9 mouse cellular contexts compared by ENCODE assay signal in the genomic region with DNA sequence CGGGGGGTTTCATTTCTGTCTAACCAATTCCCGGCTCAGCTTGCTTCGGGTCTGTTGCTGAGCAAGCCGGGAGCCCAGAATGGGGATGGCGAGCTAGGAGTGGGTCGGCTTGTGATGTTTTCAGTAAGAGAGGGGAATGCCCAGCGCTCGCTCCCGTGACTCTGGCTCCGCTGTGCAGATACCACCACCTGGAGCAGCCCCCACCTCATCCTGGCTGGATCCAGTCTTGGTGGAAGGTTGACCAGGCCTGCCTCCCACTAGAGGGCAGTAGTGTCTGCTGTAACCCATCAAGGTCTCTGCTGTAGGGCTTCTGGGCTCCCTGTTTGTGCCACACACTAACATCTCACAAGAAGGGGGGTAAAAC. TPM values are rescaled to one million over a fixed set of nuclear protein-coding genes. Genes with fewer than 3 reads are reported as not detected.
A peak's percentile ranks its signal among the peaks of the same experiment; 100 is the strongest.
DNase-seq lines count a peak whose midpoint lies in the region; ATAC-seq and TF ChIP-seq lines count a peak whose summit lies in the region.
"Had no signal": no experiment of that assay in that cellular context is flagged by ENCODE, and none has a peak within 500 bp of the region (broad histone marks: within the 10 kb centered on the region; RNA-seq: fewer than 3 reads in every experiment).

No protein-coding gene starts in this region.

- H3K27me3 ChIP-seq in MEL (ENCODE audit: control insufficient read depth in 1 of 2, insufficient read depth in 2 of 2, low read length in 2 of 2) = no peaks in the 10 kb centered on the region
- no peaks in the 10 kb centered on the region for H3K27me3 ChIP-seq in forebrain, postnatal 0 days (ENCODE audit: insufficient read depth, low read length)
- H3K27me3 ChIP-seq in lung, embryonic 15.5 days = no peaks in the 10 kb centered on the region
- H3K27me3 ChIP-seq: megakaryocyte, embryonic 14.5 days had no signal

- TF ChIP-seq POLR2A in MEL (IDR thresholded peaks at IDR 0.05; ENCODE audit: control insufficient read depth in 1 of 2, insufficient read depth in 1 of 2, low read depth in 1 of 2, low read length in 2 of 2, poor library complexity in 1 of 2) = no peak

- H3K36me3 ChIP-seq in MEL (ENCODE audit: control insufficient read depth in 1 of 2, insufficient read depth in 2 of 2, low read length in 2 of 2) = peaks cover 0 to 2% of the 10 kb centered on the region in 2 experiments; a peak in 3 of 4 replicates
- no peaks in the 10 kb centered on the region; the same call in 1 of the 2 replicates for H3K36me3 ChIP-seq in forebrain, postnatal 0 days (ENCODE audit: insufficient read depth)
- H3K36me3 ChIP-seq in lung, embryonic 15.5 days = no peaks in the 10 kb centered on the region

- peaks cover 1 to 5% of the 10 kb centered on the region in 2 experiments; a peak in 3 of 4 replicates for H3K4me1 ChIP-seq in MEL (ENCODE audit: control insufficient read depth in 1 of 2, insufficient read depth in 2 of 2, low read length in 2 of 2)
- H3K4me1 ChIP-seq in forebrain, postnatal 0 days (ENCODE audit: insufficient read depth) = 0 out of 2 replicates have a peak, but pooled peaks cover 4% of the 10 kb centered on the region
- peaks cover 21% of the 10 kb centered on the region for H3K4me1 ChIP-seq in lung, embryonic 15.5 days

- no peak overlapping the region for H3K4me3 ChIP-seq in MEL (ENCODE audit: control insufficient read depth in 1 of 2, insufficient read depth in 1 of 2, low read depth in 2 of 2, low read length in 2 of 2)
- peak overlapping the region; percentile 36 for H3K4me3 ChIP-seq in forebrain, postnatal 0 days (ENCODE audit: low read depth, low read length)
- peak overlapping the region; percentile 45 for H3K4me3 ChIP-seq in lung, embryonic 15.5 days

- H3K4me2 ChIP-seq in forebrain, postnatal 0 days (ENCODE audit: low read depth) = peak overlapping the region; percentile 65
- peak overlapping the region; percentile 89 for H3K4me2 ChIP-seq in lung, embryonic 15.5 days

- peak; percentile 71 to 81 (median 79) for TF ChIP-seq CTCF in MEL (IDR thresholded peaks at IDR 0.05 in 2 of 3, conservative IDR thresholded peaks at IDR 0.05 in 1 of 3; ENCODE audit: control insufficient read depth in 1 of 3, insufficient read depth in 1 of 3, low read depth in 2 of 3, low read length in 3 of 3, poor library complexity in 1 of 3, severe bottlenecking in 1 of 3)
- peak; percentile 79 for TF ChIP-seq CTCF in forebrain, postnatal 0 days (IDR thresholded peaks at IDR 0.05; ENCODE audit: low read depth)

- peak; percentile 65 for DNase-seq in MEL (ENCODE audit: low read depth, low spot score)
- peak; percentile 86 for DNase-seq in cerebellum, adult 11 months
- DNase-seq in forebrain, postnatal 0 days = peak; percentile 88
- DNase-seq in heart, postnatal 36 days = peak; percentile 75 to 76
- peak; percentile 75 to 82 for DNase-seq in layer of hippocampus, adult 8-10 months (ENCODE audit: low spot score in 2 of 2)
- peak; percentile 79 for DNase-seq in ovary, postnatal 14 days (ENCODE audit: low spot score)
- DNase-seq in thymus, postnatal 25 days = peak; percentile 49

- no peak overlapping the region for H3K9ac ChIP-seq in MEL (ENCODE audit: control insufficient read depth, low read depth, low read length, poor library complexity, severe bottlenecking)
- H3K9ac ChIP-seq in forebrain, postnatal 0 days = peak overlapping the region; percentile 53
- peak overlapping the region; percentile 41 for H3K9ac ChIP-seq in lung, embryonic 15.5 days

- intact Hi-C loops in heart, postnatal 36 days (cut with DNase I) = loop anchor here (1.0 to 2.0 kb wide), 2 partner anchors 32 to 624 kb away; no protein-coding TSS in a partner anchor

- no peak overlapping the region for H3K27ac ChIP-seq in MEL (ENCODE audit: control insufficient read depth, low read depth, low read length)
- peak overlapping the region; percentile 78 for H3K27ac ChIP-seq in forebrain, postnatal 0 days (ENCODE audit: low read depth, low read length)
- H3K27ac ChIP-seq in lung, embryonic 15.5 days = no peak overlapping the region

- WGBS in forebrain, postnatal 0 days = 2% methylated on average over 10 of the region's 10 CpGs
- WGBS in lung, embryonic 15.5 days = 7% methylated on average over 10 of the region's 10 CpGs

- peak; percentile 72 for TF ChIP-seq RAD21 in MEL (IDR thresholded peaks at IDR 0.05; ENCODE audit: low read depth, low read length)

- no peak for TF ChIP-seq EP300 in MEL (IDR thresholded peaks at IDR 0.05; ENCODE audit: low read depth in 1 of 2, low read length in 2 of 2)

- H3K79me2 ChIP-seq in MEL (ENCODE audit: control insufficient read depth, insufficient read depth, low read length, poor library complexity) = no peaks in the 10 kb centered on the region

- no peaks in the 10 kb centered on the region for H3K9me3 ChIP-seq in MEL (replicated peaks; ENCODE audit: insufficient read depth, low read length)
- no peaks in the 10 kb centered on the region for H3K9me3 ChIP-seq in forebrain, postnatal 0 days (ENCODE audit: low read length)
- H3K9me3 ChIP-seq in lung, embryonic 15.5 days = no peaks in the 10 kb centered on the region
- H3K9me3 ChIP-seq: megakaryocyte, embryonic 14.5 days had no signal

- ATAC-seq in forebrain, postnatal 0 days = peak; percentile 93
- peak; percentile 71 for ATAC-seq in lung, embryonic 15.5 days (ENCODE audit: borderline replicate concordance, extremely low read depth, low FRiP score, low TSS enrichment)

TF ChIP-seq in MEL, 35 proteins besides CTCF, POLR2A, EP300 and RAD21:
- TF ChIP-seq ZC3H11A (IDR thresholded peaks at IDR 0.05; ENCODE audit: low read depth, low read length) = peak; percentile 53
- peak; percentile 60 for TF ChIP-seq SMC3 (IDR thresholded peaks at IDR 0.05; ENCODE audit: low read depth, low read length)
- TF ChIP-seq NRF1 (IDR thresholded peaks at IDR 0.05; ENCODE audit: insufficient read depth, low read depth, low read length, poor library complexity, severe bottlenecking) = no peak
- no peak for TF ChIP-seq CHD2 (IDR thresholded peaks at IDR 0.05; ENCODE audit: low read length)

RNA-seq across cellular contexts. Expression of gene Gmpr, which starts 31.9 kb away (rescaled TPM):
- 60.9 and 64.2 TPM in 2 replicates for total RNA-seq in MEL (2012; rRNA removed)
- polyA plus RNA-seq in MEL (2012; ENCODE audit: insufficient read depth in 1 of 2, insufficient read length in 2 of 2, low read depth in 1 of 2, low replicate concordance in 2 of 2, missing spikeins in 1 of 2) = 100 to 1,000 TPM in 1 of 2 experiments, not detected in 1; 130 TPM
- 23.7 and 23.8 TPM in 2 replicates for total RNA-seq in forebrain, postnatal 0 days (2014; rRNA removed)
- polyA plus RNA-seq in forebrain, postnatal 0 days (2015; fragmentation: Nextera tagmentation; extraction: Ambion mirVana) = 39.5 and 40.8 TPM in 2 replicates
- 100 to 1,000 TPM; 174 to 188 TPM for total RNA-seq in heart, postnatal 36 days (2021)
- total RNA-seq in layer of hippocampus, adult 8-10 months (2022) = 10 to 100 TPM; 65.2 to 76.9 (median 67.4) TPM
- polyA plus RNA-seq in lung, embryonic 15.5 days (2015; fragmentation: Nextera tagmentation; extraction: Ambion mirVana) = 25.6 and 27.9 TPM in 2 replicates

Comparison
In these comparisons a context has a peak if more than half of its experiments do, and no peak if none do; other contexts are left out.
1. H3K4me3 ChIP-seq: peak in forebrain, postnatal 0 days (single experiment) and lung, embryonic 15.5 days (single experiment); none in MEL (0 of 2).
2. Peak in every context shown above with its lines, with median percentiles within 50 percentile points of each other: DNase-seq.